Mouse (Mus musculus): ENCODE measurements around the gene Arhgef3. TPM values are rescaled to one million over a fixed set of nuclear protein-coding genes. Genes with fewer than 3 reads are reported as not detected.

Gene Arhgef3
- polyA plus RNA-seq, 2 experiments: 2.6 to 5.4 TPM

DNA sequence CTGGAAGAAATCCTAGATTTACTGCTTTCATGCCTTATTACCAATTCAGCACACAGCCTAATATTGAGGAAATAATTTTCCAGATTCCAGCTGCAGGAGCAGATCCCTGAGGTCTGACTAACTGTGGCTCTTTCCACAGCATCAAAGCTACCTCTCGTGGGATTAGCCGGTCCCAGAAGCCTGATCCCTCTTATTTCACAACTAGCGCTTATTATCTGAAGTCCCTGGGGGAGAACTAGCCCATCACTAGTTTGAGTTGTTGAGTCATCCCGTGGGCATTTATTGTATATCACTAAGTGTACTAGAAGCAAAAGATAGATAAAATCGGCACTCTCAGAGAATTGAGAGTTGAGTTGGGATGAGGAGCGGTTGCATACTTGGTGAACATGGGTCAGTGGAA lies 41.3 kb downstream of the Arhgef3 start:
- no peaks in the 10 kb centered on the region for H3K4me1 ChIP-seq (replicated peaks; ENCODE audit: control insufficient read depth in 2 of 2, insufficient read depth in 2 of 2, low read length in 1 of 2)
- WGBS (ENCODE audit: insufficient replicate concordance): 72% methylated on average over 6 of the region's 6 CpGs
- ATAC-seq (ENCODE audit: insufficient read depth) (no peak), DNase-seq (ENCODE audit: low read depth in 3 of 3, low spot score in 3 of 3) (no peak)
- H3K9me3 ChIP-seq (ENCODE audit: control insufficient read depth, low read length): no peaks in the 10 kb centered on the region
- no peaks in the 10 kb centered on the region for H3K27me3 ChIP-seq (ENCODE audit: control insufficient read depth, insufficient read depth, low read length)
- H3K4me2 ChIP-seq (ENCODE audit: low read depth): no peak overlapping the region
- H3K9ac ChIP-seq (replicated peaks): no peak overlapping the region
- no peaks in the 10 kb centered on the region for H3K36me3 ChIP-seq (replicated peaks; ENCODE audit: control insufficient read depth, insufficient read depth, low read depth)
- no peak for TF ChIP-seq CTCF (IDR thresholded peaks at IDR 0.05; ENCODE audit: low read depth)
- TF ChIP-seq EP300 (IDR thresholded peaks at IDR 0.05; ENCODE audit: low read depth): no peak
- H3K4me3 ChIP-seq (ENCODE audit: insufficient read depth in 1 of 2, low read depth in 2 of 2, low read length in 2 of 2): no peak overlapping the region
- no peak overlapping the region for H3K27ac ChIP-seq

DNA sequence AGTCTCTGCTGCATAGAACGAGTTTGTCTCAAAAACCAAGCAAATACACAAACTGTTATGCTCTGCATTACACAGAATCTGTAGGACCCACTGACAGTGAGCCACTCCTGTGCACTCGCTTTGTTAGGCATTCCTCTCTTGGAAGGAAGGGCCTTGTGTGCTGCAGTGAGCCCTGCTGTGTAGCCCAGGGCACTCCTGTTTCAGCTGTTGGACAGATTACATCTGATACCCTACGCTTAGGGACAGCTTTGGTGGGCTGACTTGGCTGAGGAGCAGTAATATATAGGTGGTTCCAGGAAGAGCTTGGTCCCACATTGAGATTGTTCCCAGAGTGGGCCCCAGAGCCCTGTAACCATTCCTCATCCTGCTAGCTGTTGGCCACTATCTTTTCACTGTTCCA lies 43.4 kb downstream of the Arhgef3 start:
- H3K4me3 ChIP-seq (ENCODE audit: insufficient read depth in 1 of 2, low read depth in 2 of 2, low read length in 2 of 2): no peak overlapping the region
- H3K36me3 ChIP-seq (replicated peaks; ENCODE audit: control insufficient read depth, insufficient read depth, low read depth): no peaks in the 10 kb centered on the region
- TF ChIP-seq CTCF (IDR thresholded peaks at IDR 0.05; ENCODE audit: low read depth) (no peak), EP300 (IDR thresholded peaks at IDR 0.05; ENCODE audit: low read depth) (no peak)
- no peak overlapping the region for H3K9ac ChIP-seq (replicated peaks)
- ATAC-seq (ENCODE audit: insufficient read depth) (no peak), DNase-seq (ENCODE audit: low read depth in 3 of 3, low spot score in 3 of 3) (no peak)
- H3K4me2 ChIP-seq (ENCODE audit: low read depth): no peak overlapping the region
- no peak overlapping the region for H3K27ac ChIP-seq
- no peaks in the 10 kb centered on the region for H3K4me1 ChIP-seq (replicated peaks; ENCODE audit: control insufficient read depth in 2 of 2, insufficient read depth in 2 of 2, low read length in 1 of 2)
- WGBS (ENCODE audit: insufficient replicate concordance): 52% methylated on average over 3 of the region's 3 CpGs
- no peaks in the 10 kb centered on the region for H3K27me3 ChIP-seq (ENCODE audit: control insufficient read depth, insufficient read depth, low read length)
- H3K9me3 ChIP-seq (ENCODE audit: control insufficient read depth, low read length): no peaks in the 10 kb centered on the region

DNA sequence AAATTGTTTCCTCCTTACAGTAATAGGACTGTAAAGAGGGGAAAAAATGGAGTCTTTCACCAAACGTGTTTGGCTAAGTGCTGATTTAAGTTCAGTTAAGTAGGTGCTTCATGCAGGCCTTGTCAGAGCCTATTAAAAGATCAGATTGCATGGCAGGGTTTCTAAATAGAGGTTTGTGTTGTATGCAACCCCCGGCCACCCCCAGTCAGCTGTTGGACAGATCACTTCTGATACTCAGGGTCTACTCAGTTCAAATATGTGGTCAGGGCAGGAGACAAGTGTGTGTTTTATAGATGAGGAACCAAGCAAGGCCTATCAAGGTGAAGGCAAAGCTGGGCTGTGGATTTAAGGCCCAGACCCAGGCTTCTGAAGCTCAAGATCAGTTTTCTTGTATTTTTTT lies 44.1 kb downstream of the Arhgef3 start:
- H3K4me1 ChIP-seq (replicated peaks; ENCODE audit: control insufficient read depth in 2 of 2, insufficient read depth in 2 of 2, low read length in 1 of 2): no peaks in the 10 kb centered on the region
- H3K27me3 ChIP-seq (ENCODE audit: control insufficient read depth, insufficient read depth, low read length): no peaks in the 10 kb centered on the region
- no peak overlapping the region for H3K4me2 ChIP-seq (ENCODE audit: low read depth)
- no peak overlapping the region for H3K9ac ChIP-seq (replicated peaks)
- TF ChIP-seq EP300 (IDR thresholded peaks at IDR 0.05; ENCODE audit: low read depth) (no peak), CTCF (IDR thresholded peaks at IDR 0.05; ENCODE audit: low read depth) (no peak)
- no peak overlapping the region for H3K4me3 ChIP-seq (ENCODE audit: insufficient read depth in 1 of 2, low read depth in 2 of 2, low read length in 2 of 2)
- no peaks in the 10 kb centered on the region for H3K9me3 ChIP-seq (ENCODE audit: control insufficient read depth, low read length)
- WGBS (ENCODE audit: insufficient replicate concordance): 46% methylated on average over 2 of the region's 2 CpGs
- no peak overlapping the region for H3K27ac ChIP-seq
- ATAC-seq (ENCODE audit: insufficient read depth): no peak
- no peak for DNase-seq (ENCODE audit: low read depth in 3 of 3, low spot score in 3 of 3)
- no peaks in the 10 kb centered on the region for H3K36me3 ChIP-seq (replicated peaks; ENCODE audit: control insufficient read depth, insufficient read depth, low read depth)

DNA sequence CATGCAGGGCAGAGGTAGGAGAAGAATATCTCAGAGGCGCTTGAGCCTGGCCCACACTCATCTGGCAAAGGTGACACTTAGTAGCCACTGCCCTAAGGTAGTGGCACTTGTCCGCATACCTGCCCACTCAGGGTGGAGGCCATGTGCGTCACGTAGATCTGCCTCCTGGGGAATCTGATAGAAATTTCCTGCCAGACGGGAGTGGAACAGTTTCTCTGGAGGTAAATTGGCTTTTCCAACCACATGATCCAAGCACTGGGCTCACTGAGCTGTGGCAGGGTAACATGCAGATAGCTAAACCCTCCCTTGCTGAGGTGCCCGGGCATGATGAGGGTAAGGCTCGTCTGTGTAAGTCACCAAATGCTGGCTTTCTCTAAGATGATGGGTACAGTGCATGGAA lies 46.1 kb downstream of the Arhgef3 start:
- WGBS (ENCODE audit: insufficient replicate concordance): 68% methylated on average over 7 of the region's 7 CpGs
- DNase-seq (ENCODE audit: low read depth in 3 of 3, low spot score in 3 of 3) (no peak), ATAC-seq (ENCODE audit: insufficient read depth) (no peak)
- H3K27me3 ChIP-seq (ENCODE audit: control insufficient read depth, insufficient read depth, low read length): no peaks in the 10 kb centered on the region
- no peaks in the 10 kb centered on the region for H3K9me3 ChIP-seq (ENCODE audit: control insufficient read depth, low read length)
- no peaks in the 10 kb centered on the region for H3K36me3 ChIP-seq (replicated peaks; ENCODE audit: control insufficient read depth, insufficient read depth, low read depth)
- H3K9ac ChIP-seq (replicated peaks): no peak overlapping the region
- no peak overlapping the region for H3K4me2 ChIP-seq (ENCODE audit: low read depth)
- no peaks in the 10 kb centered on the region for H3K4me1 ChIP-seq (replicated peaks; ENCODE audit: control insufficient read depth in 2 of 2, insufficient read depth in 2 of 2, low read length in 1 of 2)
- no peak for TF ChIP-seq CTCF (IDR thresholded peaks at IDR 0.05; ENCODE audit: low read depth)
- TF ChIP-seq EP300 (IDR thresholded peaks at IDR 0.05; ENCODE audit: low read depth): no peak
- no peak overlapping the region for H3K4me3 ChIP-seq (ENCODE audit: insufficient read depth in 1 of 2, low read depth in 2 of 2, low read length in 2 of 2)
- no peak overlapping the region for H3K27ac ChIP-seq

DNA sequence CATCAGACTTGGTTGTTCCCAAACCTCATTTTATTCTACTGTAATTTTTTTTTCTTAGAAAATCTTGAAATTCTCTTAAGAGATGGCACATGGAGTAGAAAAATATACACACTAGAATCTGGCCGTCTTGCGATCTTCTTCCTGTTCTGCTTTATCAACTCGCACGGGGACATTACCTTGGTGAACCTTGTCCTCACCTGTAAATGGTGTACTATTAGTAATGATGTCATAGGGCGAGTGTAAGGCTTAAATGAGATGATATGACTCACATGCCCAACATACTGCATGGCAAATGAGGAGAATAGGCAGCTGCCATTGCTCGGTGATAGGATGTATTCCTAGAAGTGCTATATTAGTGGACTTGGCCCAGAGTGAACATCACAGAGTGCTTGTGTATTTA lies 49.9 kb downstream of the Arhgef3 start:
- Histone ChIP-seq H3K36me3 (replicated peaks; ENCODE audit: control insufficient read depth, insufficient read depth, low read depth) (no peaks in the 10 kb centered on the region), H3K9me3 (ENCODE audit: control insufficient read depth, low read length) (no peaks in the 10 kb centered on the region), H3K4me3 (ENCODE audit: insufficient read depth in 1 of 2, low read depth in 2 of 2, low read length in 2 of 2) (no peak overlapping the region), H3K27ac (no peak overlapping the region), H3K27me3 (ENCODE audit: control insufficient read depth, insufficient read depth, low read length) (no peaks in the 10 kb centered on the region), H3K4me2 (ENCODE audit: low read depth) (no peak overlapping the region), H3K4me1 (replicated peaks; ENCODE audit: control insufficient read depth in 2 of 2, insufficient read depth in 2 of 2, low read length in 1 of 2) (0 out of 4 replicates have a peak, but pooled peaks cover 0 to 2% of the 10 kb centered on the region in 2 experiments), H3K9ac (replicated peaks) (no peak overlapping the region)
- ATAC-seq (ENCODE audit: insufficient read depth) (no peak), DNase-seq (ENCODE audit: low read depth in 3 of 3, low spot score in 3 of 3) (no peak)
- WGBS (ENCODE audit: insufficient replicate concordance): 67% methylated on average over 6 of the region's 6 CpGs
- TF ChIP-seq EP300 (IDR thresholded peaks at IDR 0.05; ENCODE audit: low read depth): no peak
- TF ChIP-seq CTCF (IDR thresholded peaks at IDR 0.05; ENCODE audit: low read depth): no peak
